Mouse (Mus musculus) kidney, adult 8-10 months (tissue): ENCODE measurements around the gene Ythdf1.

Source experiments
- DNase-seq, 2 experiments: peaks; one replicate each; pipeline ENCODE4 v3.0.0; 2022

The Ythdf1 gene

GRCm38 (mm10) chr2:180870006-180870405 is 50.7 kb downstream of the Ythdf1 start:
- DNase-seq: no peak

- no peak for DNase-seq
Measured at GRCm38 (mm10) chr2:180861561-180861960, 59.2 kb downstream of the Ythdf1 start.

GRCm38 (mm10) chr2:180857121-180857520 is 63.6 kb downstream of the Ythdf1 start:
- no peak for DNase-seq

GRCm38 (mm10) chr2:180855005-180855544 is 65.7 kb downstream of the Ythdf1 start:
- DNase-seq: no peak
